Mouse (Mus musculus) hindbrain, embryonic 15.5 days (tissue): ENCODE measurements around the gene Trafd1. TPM values are rescaled to one million over a fixed set of nuclear protein-coding genes. Genes with fewer than 3 reads are reported as not detected.

Source experiments
- ATAC-seq: fragments of 200-750 bp; cut with Nextera tagmentation; 2 replicates; pipeline ENCODE4 v1.8.0; 2017; ENCODE audit warnings: low read depth, moderate number of reproducible peaks, moderate TSS enrichment; ENCODE audit not compliant: low FRiP score
- H3K27ac ChIP-seq: fragments of 300-500 bp; sonication (generic); replicated peaks from 2 replicates; pipeline ENCODE4 v1.5.1; 2015; ENCODE audit warnings: mild to moderate bottlenecking, inconsistent platforms
- H3K27me3 ChIP-seq: fragments of 300-500 bp; sonication (generic); 2 replicates; pipeline ENCODE4 v1.6.1; 2015; ENCODE audit warnings: control low read depth, inconsistent platforms
- H3K36me3 ChIP-seq: fragments of 300-500 bp; sonication (generic); 2 replicates; pipeline ENCODE4 v1.6.1; 2015; ENCODE audit warnings: control low read depth, inconsistent platforms
- H3K4me1 ChIP-seq: fragments of 300-500 bp; sonication (generic); replicated peaks from 2 replicates; pipeline ENCODE4 v1.6.1; 2015; ENCODE audit warnings: control low read depth, inconsistent platforms
- H3K4me2 ChIP-seq: fragments of 300-500 bp; sonication (generic); 2 replicates; pipeline ENCODE4 v1.6.1; 2015; ENCODE audit warnings: moderate library complexity, mild to moderate bottlenecking, inconsistent platforms
- H3K4me3 ChIP-seq: fragments of 300-500 bp; sonication (generic); 2 replicates; pipeline ENCODE4 v1.5.1; 2015; ENCODE audit warnings: mild to moderate bottlenecking, inconsistent platforms
- H3K9ac ChIP-seq: fragments of 300-500 bp; sonication (generic); 2 replicates; pipeline ENCODE4 v1.6.1; 2015; ENCODE audit warnings: inconsistent platforms
- H3K9me3 ChIP-seq: fragments of 300-500 bp; sonication (generic); 2 replicates; pipeline ENCODE4 v1.6.1; 2016; ENCODE audit warnings: control low read depth, inconsistent platforms
- WGBS: fragments of 180-500 bp; shearing (Covaris S2); methylation state at CpG from one replicate; pipeline ENCODE4 v1.1.7; 2015; 5-methylcytosine and 5-hydroxymethylcytosine counted together
- polyA plus RNA-seq: library from polyadenylated mRNA; unstranded; fragments of >200 nt; fragmentation: Nextera tagmentation; extraction: Ambion mirVana; gene quantifications from 2 replicates; pipeline ENCODE4 v1.2.1, GENCODE M21; 2015

The Trafd1 gene
- 120 and 127 TPM in 2 replicates for polyA plus RNA-seq

GRCm38 (mm10) chr5:121385461-121386119 is at the start of gene Trafd1:
Gene Trafd1, minus strand, starts transcription at chr5:121385632.
- Histone ChIP-seq H3K4me3 (peak within 1 kb of the TSS; percentile 71), H3K4me2 (peak within 1 kb of the TSS; percentile 66), H3K4me1 (peaks cover 30% of the 10 kb centered on the region), H3K9ac (peak within 1 kb of the TSS; percentile 79), H3K27me3 (no peaks in the 10 kb centered on the region), H3K36me3 (peaks cover 15% of the 10 kb centered on the region), H3K9me3 (no peaks in the 10 kb centered on the region), H3K27ac (peak within 1 kb of the TSS; percentile 85)
- peak; percentile 96 for ATAC-seq
- under 1% methylated on average over 31 of the region's 45 CpGs for WGBS

- no peak for ATAC-seq
- H3K36me3 ChIP-seq: peaks cover 92% of the 10 kb centered on the region
- WGBS: 88% methylated on average over 3 of the region's 3 CpGs
These were observed 43.5 kb upstream of the Trafd1 start for GRCm38 (mm10) chr5:121428954-121429353.

GRCm38 (mm10) chr5:121423297-121423696 is 37.9 kb upstream of the Trafd1 start:
- Histone ChIP-seq H3K4me1 (no peaks in the 10 kb centered on the region), H3K27me3 (no peaks in the 10 kb centered on the region), H3K9me3 (no peaks in the 10 kb centered on the region), H3K27ac (no peak overlapping the region), H3K4me2 (no peak overlapping the region), H3K36me3 (peaks cover 86% of the 10 kb centered on the region), H3K4me3 (no peak overlapping the region), H3K9ac (no peak overlapping the region)
- WGBS: 91% methylated on average over 10 of the region's 10 CpGs
- no peak for ATAC-seq

More at GRCm38 (mm10) chr5:121428954-121429353, 43.5 kb upstream of the Trafd1 start:
- Histone ChIP-seq H3K4me2 (no peak overlapping the region), H3K4me1 (no peaks in the 10 kb centered on the region), H3K27me3 (no peaks in the 10 kb centered on the region), H3K9me3 (no peaks in the 10 kb centered on the region), H3K9ac (no peak overlapping the region), H3K4me3 (no peak overlapping the region), H3K27ac (no peak overlapping the region)

GRCm38 (mm10) chr5:121422787-121423186 is 37.4 kb upstream of the Trafd1 start:
- Histone ChIP-seq H3K27ac (no peak overlapping the region), H3K4me2 (no peak overlapping the region), H3K27me3 (no peaks in the 10 kb centered on the region), H3K9me3 (no peaks in the 10 kb centered on the region), H3K4me1 (no peaks in the 10 kb centered on the region), H3K36me3 (peaks cover 86% of the 10 kb centered on the region), H3K4me3 (no peak overlapping the region), H3K9ac (no peak overlapping the region)
- ATAC-seq: no peak
- WGBS: 90% methylated on average over 6 of the region's 6 CpGs

GRCm38 (mm10) chr5:121420721-121421120 is 35.3 kb upstream of the Trafd1 start:
- Histone ChIP-seq H3K4me2 (no peak overlapping the region), H3K36me3 (peaks cover 87% of the 10 kb centered on the region), H3K27ac (no peak overlapping the region), H3K4me3 (no peak overlapping the region), H3K9ac (no peak overlapping the region), H3K9me3 (no peaks in the 10 kb centered on the region), H3K4me1 (no peaks in the 10 kb centered on the region), H3K27me3 (no peaks in the 10 kb centered on the region)
- no peak for ATAC-seq
- 94% methylated on average over 9 of the region's 9 CpGs for WGBS

GRCm38 (mm10) chr5:121410975-121411374 is 25.5 kb upstream of the Trafd1 start:
- H3K36me3 ChIP-seq: peaks cover 64% of the 10 kb centered on the region
- no peak overlapping the region for H3K27ac ChIP-seq
- ATAC-seq: no peak
- H3K9me3 ChIP-seq: no peaks in the 10 kb centered on the region
- H3K4me3 ChIP-seq: no peak overlapping the region
- H3K4me2 ChIP-seq: no peak overlapping the region
- H3K27me3 ChIP-seq: no peaks in the 10 kb centered on the region
- WGBS: 97% methylated on average over 4 of the region's 4 CpGs
- H3K4me1 ChIP-seq: no peaks in the 10 kb centered on the region
- H3K9ac ChIP-seq: no peak overlapping the region

GRCm38 (mm10) chr5:121407856-121408255 is 22.4 kb upstream of the Trafd1 start:
- peaks cover 37% of the 10 kb centered on the region for H3K36me3 ChIP-seq

GRCm38 (mm10) chr5:121400849-121401248 is 15.4 kb upstream of the Trafd1 start:
- Histone ChIP-seq H3K36me3 (no peaks in the 10 kb centered on the region; the same call in 1 of the 2 replicates), H3K27me3 (no peaks in the 10 kb centered on the region), H3K9ac (no peak overlapping the region), H3K4me1 (peaks cover 34% of the 10 kb centered on the region), H3K4me2 (no peak overlapping the region), H3K4me3 (no peak overlapping the region), H3K27ac (no peak overlapping the region), H3K9me3 (no peaks in the 10 kb centered on the region)
- ATAC-seq: no peak
- WGBS: 96% methylated on average over 5 of the region's 5 CpGs

More at GRCm38 (mm10) chr5:121407856-121408255, 22.4 kb upstream of the Trafd1 start:
- ATAC-seq: no peak
- Histone ChIP-seq H3K9me3 (no peaks in the 10 kb centered on the region), H3K27ac (no peak overlapping the region), H3K4me1 (no peaks in the 10 kb centered on the region), H3K4me3 (no peak overlapping the region), H3K4me2 (no peak overlapping the region), H3K9ac (no peak overlapping the region), H3K27me3 (no peaks in the 10 kb centered on the region)
- WGBS: 91% methylated on average over 8 of the region's 8 CpGs

GRCm38 (mm10) chr5:121400064-121400463 is 14.6 kb upstream of the Trafd1 start:
- 74% methylated on average over 5 of the region's 5 CpGs for WGBS

GRCm38 (mm10) chr5:121399540-121399939 is 14.1 kb upstream of the Trafd1 start:
- Histone ChIP-seq H3K9ac (no peak overlapping the region), H3K4me1 (peaks cover 34% of the 10 kb centered on the region), H3K9me3 (no peaks in the 10 kb centered on the region), H3K4me2 (peak overlapping the region; percentile 87), H3K36me3 (no peaks in the 10 kb centered on the region; the same call in 1 of the 2 replicates), H3K4me3 (no peak overlapping the region; the same call in 1 of the 2 replicates), H3K27ac (no peak overlapping the region), H3K27me3 (no peaks in the 10 kb centered on the region)
- WGBS: 91% methylated on average over 5 of the region's 5 CpGs
- no peak for ATAC-seq

More at GRCm38 (mm10) chr5:121400064-121400463, 14.6 kb upstream of the Trafd1 start:
- ATAC-seq: no peak
- Histone ChIP-seq H3K4me3 (no peak overlapping the region), H3K27me3 (no peaks in the 10 kb centered on the region), H3K9me3 (no peaks in the 10 kb centered on the region), H3K9ac (no peak overlapping the region), H3K4me1 (peaks cover 34% of the 10 kb centered on the region), H3K36me3 (no peaks in the 10 kb centered on the region; the same call in 1 of the 2 replicates), H3K27ac (no peak overlapping the region), H3K4me2 (no peak overlapping the region)

GRCm38 (mm10) chr5:121398965-121399462 is 13.6 kb upstream of the Trafd1 start:
- peak overlapping the region; percentile 98 for H3K4me3 ChIP-seq
- H3K9ac ChIP-seq: peak overlapping the region; percentile 95
- H3K36me3 ChIP-seq: no peaks in the 10 kb centered on the region; the same call in 1 of the 2 replicates
- ATAC-seq: no peak
- no peaks in the 10 kb centered on the region for H3K9me3 ChIP-seq
- WGBS: 66% methylated on average over 9 of the region's 9 CpGs
- H3K4me1 ChIP-seq: peaks cover 34% of the 10 kb centered on the region
- 0 out of 2 replicates have a peak overlapping the region, but pooled peaks have one; percentile 82 for H3K27ac ChIP-seq
- H3K27me3 ChIP-seq: no peaks in the 10 kb centered on the region
- H3K4me2 ChIP-seq: peak overlapping the region; percentile 87

- ATAC-seq: peak; percentile 80
- Histone ChIP-seq H3K27me3 (no peaks in the 10 kb centered on the region), H3K9ac (peak overlapping the region; percentile 95), H3K36me3 (no peaks in the 10 kb centered on the region; the same call in 1 of the 2 replicates), H3K27ac (peak overlapping the region; percentile 82), H3K9me3 (no peaks in the 10 kb centered on the region), H3K4me1 (peaks cover 34% of the 10 kb centered on the region), H3K4me2 (peak overlapping the region; percentile 87), H3K4me3 (peak overlapping the region; percentile 98)
- WGBS: 1% methylated on average over 67 of the region's 67 CpGs
These were observed 12.9 kb upstream of the Trafd1 start for GRCm38 (mm10) chr5:121398146-121398964.
